Mouse (Mus musculus): ENCODE data around the gene 4632433K11Rik.
"Not testable (repeated sequence)": the region's sequence is repeated elsewhere in the genome, so short reads cannot be mapped to it uniquely, and the experiment has no call there.

Gene 4632433K11Rik

GRCm38 (mm10) chr7:5057381-5057780 is 23.5 kb downstream of the 4632433K11Rik start:
- DNase-seq, result no peak

- peak; percentile 31 for DNase-seq
Measured at GRCm38 (mm10) chr7:5057804-5058203, 23.9 kb downstream of the 4632433K11Rik start.

GRCm38 (mm10) chr7:5058631-5059030 is 24.7 kb downstream of the 4632433K11Rik start:
- DNase-seq, result no peak

- no peak for DNase-seq
Measured at GRCm38 (mm10) chr7:5059421-5059820, 25.5 kb downstream of the 4632433K11Rik start.

GRCm38 (mm10) chr7:5060239-5060731 is 26.4 kb downstream of the 4632433K11Rik start:
- DNase-seq, result peak; percentile 77

GRCm38 (mm10) chr7:5060944-5061773 is 27.2 kb downstream of the 4632433K11Rik start:
- DNase-seq, result peak; percentile 100

- peak; percentile 97 for DNase-seq
Measured at GRCm38 (mm10) chr7:5061774-5062359, 27.9 kb downstream of the 4632433K11Rik start, which contains the start of gene U2af2. U2af2 (plus strand) TSS chr7:5062143.

GRCm38 (mm10) chr7:5062360-5063001 is 28.6 kb downstream of the 4632433K11Rik start:
- peak; percentile 72 for DNase-seq

- DNase-seq, result no peak
Measured at GRCm38 (mm10) chr7:5064886-5065285, 31.0 kb downstream of the 4632433K11Rik start.

GRCm38 (mm10) chr7:5073586-5073985 is 39.7 kb downstream of the 4632433K11Rik start:
- DNase-seq, result no peak

- no peak for DNase-seq
Measured at GRCm38 (mm10) chr7:5074984-5075383, 41.1 kb downstream of the 4632433K11Rik start.

- DNase-seq, result no peak
Measured at GRCm38 (mm10) chr7:5076931-5077330, 43.0 kb downstream of the 4632433K11Rik start.

GRCm38 (mm10) chr7:5079365-5080009 is 45.6 kb downstream of the 4632433K11Rik start:
- not testable (repeated sequence) for DNase-seq

GRCm38 (mm10) chr7:5080010-5080751 is 46.3 kb downstream of the 4632433K11Rik start, which contains the start of gene Epn1:
Epn1 (plus strand) TSS chr7:5080235.
- peak; percentile 97 for DNase-seq

GRCm38 (mm10) chr7:5080815-5081214 is 46.9 kb downstream of the 4632433K11Rik start:
- no peak for DNase-seq

GRCm38 (mm10) chr7:5081241-5081640 is 47.3 kb downstream of the 4632433K11Rik start:
- DNase-seq, result no peak

GRCm38 (mm10) chr7:5081939-5082338 is 48.0 kb downstream of the 4632433K11Rik start:
- DNase-seq, result no peak

- DNase-seq, result no peak
Measured at GRCm38 (mm10) chr7:5083325-5084105, 49.6 kb downstream of the 4632433K11Rik start.
